Mouse (Mus musculus): ENCODE results near the gene Ralgps1. TPM values are rescaled to one million over a fixed set of nuclear protein-coding genes. Genes with fewer than 3 reads are reported as not detected.
A peak's percentile ranks its signal among the peaks of the same experiment; 100 is the strongest.

The Ralgps1 gene
- polyA plus RNA-seq, 1 experiment from 2014 or later = 1.8 TPM

DNA sequence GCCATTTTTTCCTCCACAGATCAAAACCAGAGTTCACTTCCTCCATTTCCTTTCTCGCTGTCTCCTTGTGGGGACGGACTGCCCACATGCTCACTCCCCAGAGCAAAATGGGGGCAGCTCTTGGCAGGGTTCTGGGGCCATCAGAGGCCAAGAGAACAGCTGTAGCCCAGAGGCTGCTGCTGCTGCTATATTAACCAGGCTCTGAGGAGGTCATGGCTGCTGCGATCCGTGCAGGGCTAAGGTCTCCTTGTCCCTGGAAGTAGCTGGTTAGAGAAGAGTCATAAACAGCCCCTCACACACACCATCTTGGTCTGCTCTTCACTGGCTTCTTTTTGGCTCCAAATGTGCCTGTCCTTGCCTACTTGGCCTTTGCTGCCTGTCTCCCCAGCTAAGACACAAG is 206.1 kb downstream of the Ralgps1 start:
- peaks cover 15% of the 10 kb centered on the region for H3K4me1 ChIP-seq (ENCODE audit: insufficient read depth, low read depth, low read length)
- DNase-seq (ENCODE audit: low spot score) (no peak), ATAC-seq (no peak; the same call in 1 of the 2 replicates)
- peak overlapping the region; percentile 47 for H3K27ac ChIP-seq (ENCODE audit: low read length)
- WGBS = 47% methylated on average over 4 of the region's 4 CpGs
- no peak overlapping the region for H3K4me2 ChIP-seq (replicated peaks; ENCODE audit: low read depth, low read length)
- no peaks in the 10 kb centered on the region for H3K9me3 ChIP-seq (ENCODE audit: low read length)
- H3K4me3 ChIP-seq (ENCODE audit: low read depth, low read length) = no peak overlapping the region
- no peaks in the 10 kb centered on the region for H3K36me3 ChIP-seq (ENCODE audit: insufficient read depth, low read length)
- TF ChIP-seq CTCF (IDR thresholded peaks at IDR 0.05) (no peak), EP300 (IDR thresholded peaks at IDR 0.05) (no peak)
- H3K27me3 ChIP-seq (replicated peaks; ENCODE audit: insufficient read depth, low read length) = no peaks in the 10 kb centered on the region
- no peak overlapping the region for H3K9ac ChIP-seq (replicated peaks; ENCODE audit: low read depth)

DNA sequence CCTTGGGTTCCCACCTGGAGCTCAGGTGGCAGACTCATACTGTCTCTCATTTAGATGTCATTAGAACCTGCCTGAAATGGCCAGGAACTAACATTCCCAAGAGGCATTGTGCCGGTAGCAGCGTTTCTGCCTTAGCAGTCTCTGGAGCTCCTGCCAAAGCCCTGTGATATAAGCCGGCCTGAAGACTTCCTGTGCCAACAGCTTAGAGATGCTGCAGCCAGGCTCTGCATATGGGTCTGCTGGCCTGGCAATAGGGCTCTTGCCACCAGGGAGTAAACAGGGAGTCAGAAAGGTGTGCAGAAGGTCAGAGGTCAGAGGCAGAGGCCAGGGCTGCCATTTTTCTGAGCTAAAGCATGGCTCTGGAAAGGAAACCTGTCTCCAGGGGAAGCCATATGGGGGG is 206.6 kb downstream of the Ralgps1 start:
- peaks cover 15% of the 10 kb centered on the region for H3K4me1 ChIP-seq (ENCODE audit: insufficient read depth, low read depth, low read length)
- no peaks in the 10 kb centered on the region for H3K27me3 ChIP-seq (replicated peaks; ENCODE audit: insufficient read depth, low read length)
- H3K9ac ChIP-seq (replicated peaks; ENCODE audit: low read depth) = no peak overlapping the region
- TF ChIP-seq CTCF (IDR thresholded peaks at IDR 0.05) (no peak), EP300 (IDR thresholded peaks at IDR 0.05) (no peak)
- H3K9me3 ChIP-seq (ENCODE audit: low read length) = no peaks in the 10 kb centered on the region
- 23% methylated on average over 3 of the region's 3 CpGs for WGBS
- H3K4me2 ChIP-seq (replicated peaks; ENCODE audit: low read depth, low read length) = no peak overlapping the region
- peak overlapping the region; percentile 47; the same call in 1 of the 2 replicates for H3K27ac ChIP-seq (ENCODE audit: low read length)
- DNase-seq (ENCODE audit: low spot score) = no peak
- no peaks in the 10 kb centered on the region for H3K36me3 ChIP-seq (ENCODE audit: insufficient read depth, low read length)
- no peak for ATAC-seq
- no peak overlapping the region for H3K4me3 ChIP-seq (ENCODE audit: low read depth, low read length)

DNA sequence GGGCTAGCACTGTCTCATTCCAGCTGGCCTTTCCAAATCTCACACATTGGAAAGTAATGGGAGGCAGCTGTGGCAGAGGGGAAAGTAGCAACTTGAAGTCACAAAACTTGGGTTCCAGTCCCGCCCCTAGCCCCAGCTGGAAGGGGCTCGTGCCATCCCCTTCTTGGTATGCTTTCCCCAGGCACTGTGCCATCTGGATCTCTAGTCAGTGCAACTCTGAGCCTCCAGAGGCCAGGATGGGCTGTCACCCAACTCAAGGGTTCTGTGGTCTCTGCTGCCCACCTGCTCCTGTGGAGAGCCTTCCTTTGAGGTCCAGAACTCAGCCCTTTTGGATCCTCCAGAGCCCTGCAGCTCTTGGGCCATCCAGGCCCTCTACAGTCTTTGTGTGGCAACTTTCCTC is 209.2 kb downstream of the Ralgps1 start:
- Histone ChIP-seq H3K4me3 (ENCODE audit: low read depth, low read length) (no peak overlapping the region), H3K9ac (replicated peaks; ENCODE audit: low read depth) (no peak overlapping the region), H3K9me3 (ENCODE audit: low read length) (no peaks in the 10 kb centered on the region), H3K27ac (ENCODE audit: low read length) (no peak overlapping the region), H3K36me3 (ENCODE audit: insufficient read depth, low read length) (no peaks in the 10 kb centered on the region), H3K4me2 (replicated peaks; ENCODE audit: low read depth, low read length) (no peak overlapping the region), H3K4me1 (ENCODE audit: insufficient read depth, low read depth, low read length) (peaks cover 15% of the 10 kb centered on the region), H3K27me3 (replicated peaks; ENCODE audit: insufficient read depth, low read length) (no peaks in the 10 kb centered on the region)
- 88% methylated on average over 2 of the region's 2 CpGs for WGBS
- TF ChIP-seq EP300 (IDR thresholded peaks at IDR 0.05) (no peak), CTCF (IDR thresholded peaks at IDR 0.05) (no peak)
- no peak for ATAC-seq
- DNase-seq (ENCODE audit: low spot score) = no peak

DNA sequence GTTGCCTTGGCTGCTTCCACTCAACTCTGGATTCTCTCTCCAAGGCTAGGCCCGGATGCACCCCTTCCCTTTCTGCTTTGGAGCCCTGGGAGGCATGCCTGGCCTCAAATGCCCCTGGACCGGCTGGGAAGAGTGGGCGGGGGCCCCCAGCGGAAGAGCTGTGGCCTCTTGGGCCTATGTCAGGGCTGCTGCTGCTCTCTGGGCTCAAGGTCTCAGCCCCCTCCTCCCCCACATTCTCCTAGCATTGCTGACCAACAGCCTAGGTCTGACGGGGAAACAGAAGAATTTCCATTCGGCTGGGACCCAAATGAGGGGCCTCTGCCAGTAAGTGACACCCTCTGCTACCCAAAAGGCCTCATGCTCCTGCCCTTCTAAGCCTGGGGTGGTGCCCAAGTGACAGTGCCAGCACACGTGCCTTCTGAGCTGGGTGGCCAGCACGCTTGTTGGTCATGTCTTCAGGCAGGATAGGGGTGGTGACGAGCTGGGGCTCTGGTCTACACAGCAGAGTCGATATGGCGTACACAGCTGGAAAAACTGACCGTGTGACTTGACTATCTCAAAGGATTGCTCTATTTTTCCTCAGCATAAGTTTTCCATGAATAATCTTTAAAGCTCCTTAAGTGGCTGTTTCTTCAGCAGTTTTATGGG is 210.8 kb downstream of the Ralgps1 start:
- Histone ChIP-seq H3K27me3 (replicated peaks; ENCODE audit: insufficient read depth, low read length) (no peaks in the 10 kb centered on the region), H3K4me2 (replicated peaks; ENCODE audit: low read depth, low read length) (no peak overlapping the region), H3K27ac (ENCODE audit: low read length) (no peak overlapping the region), H3K36me3 (ENCODE audit: insufficient read depth, low read length) (no peaks in the 10 kb centered on the region), H3K9ac (replicated peaks; ENCODE audit: low read depth) (no peak overlapping the region), H3K9me3 (ENCODE audit: low read length) (no peaks in the 10 kb centered on the region), H3K4me1 (ENCODE audit: insufficient read depth, low read depth, low read length) (peaks cover 7% of the 10 kb centered on the region), H3K4me3 (ENCODE audit: low read depth, low read length) (no peak overlapping the region)
- no peak for TF ChIP-seq EP300 (IDR thresholded peaks at IDR 0.05)
- TF ChIP-seq CTCF (IDR thresholded peaks at IDR 0.05) = no peak
- 59% methylated on average over 12 of the region's 12 CpGs for WGBS
- DNase-seq (ENCODE audit: low spot score) = no peak
- ATAC-seq = peak; percentile 14; the same call in 1 of the 2 replicates

DNA sequence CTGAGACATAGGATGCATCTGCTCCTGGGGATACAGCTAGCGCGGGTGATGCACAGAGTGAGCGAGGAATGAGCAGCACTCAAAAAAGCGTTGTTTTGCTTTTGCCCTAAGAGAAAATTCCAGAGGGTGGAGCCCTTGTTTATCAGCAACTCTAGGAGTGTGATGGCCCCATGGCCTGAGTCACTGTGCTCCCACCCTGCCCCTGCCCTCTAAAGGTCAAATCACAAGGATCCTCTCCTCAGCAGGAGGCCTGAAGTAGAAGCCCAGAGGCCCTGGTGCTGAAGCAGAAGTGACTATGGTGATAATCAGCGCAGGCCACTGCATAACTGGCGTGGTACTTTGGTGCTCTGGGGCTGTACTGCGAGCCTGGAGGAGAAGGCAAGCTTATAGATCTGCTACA is 211.7 kb downstream of the Ralgps1 start:
- ATAC-seq (no peak), DNase-seq (ENCODE audit: low spot score) (no peak)
- TF ChIP-seq EP300 (IDR thresholded peaks at IDR 0.05) = no peak
- TF ChIP-seq CTCF (IDR thresholded peaks at IDR 0.05) = no peak
- H3K4me3 ChIP-seq (ENCODE audit: low read depth, low read length) = no peak overlapping the region
- no peaks in the 10 kb centered on the region for H3K9me3 ChIP-seq (ENCODE audit: low read length)
- no peak overlapping the region for H3K27ac ChIP-seq (ENCODE audit: low read length)
- no peaks in the 10 kb centered on the region for H3K27me3 ChIP-seq (replicated peaks; ENCODE audit: insufficient read depth, low read length)
- peaks cover under 1% of the 10 kb centered on the region; the same call in 1 of the 2 replicates for H3K4me1 ChIP-seq (ENCODE audit: insufficient read depth, low read depth, low read length)
- H3K4me2 ChIP-seq (replicated peaks; ENCODE audit: low read depth, low read length) = no peak overlapping the region
- WGBS = 81% methylated on average over 7 of the region's 7 CpGs
- H3K9ac ChIP-seq (replicated peaks; ENCODE audit: low read depth) = no peak overlapping the region
- no peaks in the 10 kb centered on the region for H3K36me3 ChIP-seq (ENCODE audit: insufficient read depth, low read length)

DNA sequence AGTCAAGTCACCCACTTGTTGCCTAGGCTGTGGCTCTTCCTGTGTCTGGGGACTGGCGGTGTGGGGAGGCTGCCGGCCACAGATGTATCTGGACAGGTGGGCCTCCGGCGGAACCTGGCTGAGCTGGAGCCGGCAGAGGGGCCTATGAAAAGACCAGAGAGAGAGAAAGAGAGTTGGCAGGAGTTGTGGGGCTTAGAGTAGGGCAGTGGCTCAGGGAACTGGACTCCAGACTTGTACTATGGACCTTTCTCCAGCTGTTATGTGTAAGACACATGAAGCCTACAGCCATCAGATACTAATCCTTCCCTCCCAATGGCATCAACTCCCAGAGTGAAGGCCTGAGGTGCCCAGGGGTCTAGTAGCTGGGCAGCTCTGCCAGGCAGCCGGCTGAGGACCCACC is 212.4 kb downstream of the Ralgps1 start:
- Histone ChIP-seq H3K9me3 (ENCODE audit: low read length) (no peaks in the 10 kb centered on the region), H3K4me1 (ENCODE audit: insufficient read depth, low read depth, low read length) (no peaks in the 10 kb centered on the region), H3K36me3 (ENCODE audit: insufficient read depth, low read length) (no peaks in the 10 kb centered on the region), H3K27me3 (replicated peaks; ENCODE audit: insufficient read depth, low read length) (no peaks in the 10 kb centered on the region), H3K4me3 (ENCODE audit: low read depth, low read length) (no peak overlapping the region), H3K4me2 (replicated peaks; ENCODE audit: low read depth, low read length) (no peak overlapping the region), H3K9ac (replicated peaks; ENCODE audit: low read depth) (no peak overlapping the region), H3K27ac (ENCODE audit: low read length) (no peak overlapping the region)
- WGBS = 92% methylated on average over 6 of the region's 6 CpGs
- no peak for DNase-seq (ENCODE audit: low spot score)
- ATAC-seq = no peak
- TF ChIP-seq CTCF (IDR thresholded peaks at IDR 0.05) (no peak), EP300 (IDR thresholded peaks at IDR 0.05) (no peak)
